Mouse (Mus musculus) urinary bladder, adult 18-20 months (tissue): ENCODE data around the gene Numb.

Experiments used
- DNase-seq, 2 experiments: peaks; one replicate each; pipeline ENCODE4 v3.0.0; 2022; ENCODE audit warnings: low spot score in 2 of 2, mixed read lengths in 2 of 2

Numb gene

DNA sequence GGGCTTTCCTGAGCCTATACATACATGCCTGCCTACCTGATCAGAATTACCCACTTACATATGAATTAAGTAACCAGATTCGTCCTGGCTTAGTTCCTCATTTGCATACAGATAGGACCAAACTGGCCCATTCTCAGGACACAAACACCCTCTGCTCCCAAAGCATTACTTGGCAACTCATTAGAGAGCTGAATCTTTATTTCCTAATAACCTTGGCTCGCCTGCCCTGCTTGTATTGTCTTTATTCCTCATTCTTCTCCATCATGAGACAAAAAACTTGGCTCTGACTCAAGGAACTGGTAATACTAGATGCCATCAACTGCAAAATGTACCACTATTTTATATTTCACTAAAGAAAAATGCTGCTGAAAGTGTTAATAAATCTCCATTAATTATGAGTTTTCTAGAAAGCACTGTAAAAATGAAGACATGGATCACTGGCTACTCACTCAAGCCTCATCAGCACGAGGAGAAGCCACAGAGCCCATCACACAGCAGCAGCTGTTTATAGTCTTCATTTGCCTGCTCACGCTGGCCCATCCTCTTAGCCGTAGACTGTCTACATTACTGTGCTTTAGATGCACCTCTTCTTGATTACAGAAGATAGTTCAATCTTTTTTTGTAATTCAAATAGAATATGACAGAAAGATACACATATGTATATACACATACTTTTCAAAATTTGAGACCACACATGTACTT, 69.1 kb downstream of the Numb start:
- DNase-seq = no peak

DNA sequence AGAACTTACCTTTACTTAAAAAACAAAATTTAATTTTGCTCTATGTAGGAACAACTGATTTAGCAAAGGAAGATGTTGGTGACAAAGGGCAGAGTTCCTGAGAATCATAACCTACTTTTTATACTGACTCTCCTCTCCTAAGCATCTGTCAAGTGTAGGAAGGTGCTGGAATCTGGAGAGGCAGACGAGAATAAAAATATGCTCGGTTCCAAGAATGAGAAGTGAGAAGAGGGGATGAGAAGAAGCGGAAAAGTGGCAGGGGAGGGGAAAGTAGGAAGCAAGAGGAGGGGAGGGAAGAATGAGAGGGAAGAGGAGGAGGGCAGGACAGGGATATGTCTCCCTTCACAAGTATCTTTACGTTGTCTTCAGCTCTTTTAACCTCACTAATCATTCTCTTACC, 71.4 kb downstream of the Numb start:
- DNase-seq = no peak

DNA sequence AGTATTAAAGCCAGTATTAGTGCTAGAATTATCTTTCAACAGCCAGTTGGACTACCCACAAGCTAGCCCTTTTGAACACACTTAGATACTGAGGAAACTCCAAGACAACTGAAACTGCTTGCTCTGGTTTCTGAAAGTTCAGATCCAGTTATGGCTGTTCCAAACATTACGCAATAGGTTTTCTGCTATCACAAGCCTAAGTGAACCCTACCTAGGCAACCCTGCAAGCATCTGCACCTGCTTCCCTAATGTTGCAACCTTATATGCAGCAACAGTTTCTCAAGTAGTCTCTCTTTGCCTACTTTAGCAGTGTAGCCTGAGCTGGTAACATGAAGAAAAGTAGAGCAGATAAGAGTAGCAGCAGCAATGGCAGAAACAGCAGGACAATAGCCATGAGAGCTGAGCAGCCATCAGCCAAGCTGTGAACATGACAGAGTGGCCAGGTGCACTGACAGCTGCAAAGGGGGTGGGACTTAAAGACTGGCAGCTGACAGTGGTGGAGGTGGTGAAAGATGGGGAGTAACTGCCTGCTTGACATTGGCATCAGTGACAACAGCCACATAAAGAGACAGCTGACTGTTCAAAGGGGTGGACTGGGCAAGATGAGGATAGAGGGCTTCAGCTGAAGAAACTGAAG, 73.0 kb downstream of the Numb start:
- DNase-seq = no peak

DNA sequence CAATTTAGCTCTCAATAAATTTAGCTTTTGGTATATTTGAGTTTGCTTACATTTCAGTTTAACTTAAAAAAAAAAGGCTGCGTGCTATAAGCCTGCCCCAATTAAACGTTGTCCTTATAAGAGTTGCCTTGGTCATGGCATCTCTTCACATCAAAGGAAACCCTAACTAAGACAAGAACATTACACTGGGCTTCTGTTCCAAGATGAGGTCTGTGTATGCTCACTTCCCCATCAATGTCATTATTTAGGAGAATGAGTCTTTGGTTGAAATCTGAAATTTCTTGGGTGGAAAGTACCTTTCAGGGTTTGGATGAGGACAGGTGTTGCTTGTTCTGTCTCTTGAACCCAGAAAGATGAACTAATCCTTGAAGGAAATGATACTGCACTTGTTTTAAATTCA, 73.9 kb downstream of the Numb start:
- no peak for DNase-seq

DNA sequence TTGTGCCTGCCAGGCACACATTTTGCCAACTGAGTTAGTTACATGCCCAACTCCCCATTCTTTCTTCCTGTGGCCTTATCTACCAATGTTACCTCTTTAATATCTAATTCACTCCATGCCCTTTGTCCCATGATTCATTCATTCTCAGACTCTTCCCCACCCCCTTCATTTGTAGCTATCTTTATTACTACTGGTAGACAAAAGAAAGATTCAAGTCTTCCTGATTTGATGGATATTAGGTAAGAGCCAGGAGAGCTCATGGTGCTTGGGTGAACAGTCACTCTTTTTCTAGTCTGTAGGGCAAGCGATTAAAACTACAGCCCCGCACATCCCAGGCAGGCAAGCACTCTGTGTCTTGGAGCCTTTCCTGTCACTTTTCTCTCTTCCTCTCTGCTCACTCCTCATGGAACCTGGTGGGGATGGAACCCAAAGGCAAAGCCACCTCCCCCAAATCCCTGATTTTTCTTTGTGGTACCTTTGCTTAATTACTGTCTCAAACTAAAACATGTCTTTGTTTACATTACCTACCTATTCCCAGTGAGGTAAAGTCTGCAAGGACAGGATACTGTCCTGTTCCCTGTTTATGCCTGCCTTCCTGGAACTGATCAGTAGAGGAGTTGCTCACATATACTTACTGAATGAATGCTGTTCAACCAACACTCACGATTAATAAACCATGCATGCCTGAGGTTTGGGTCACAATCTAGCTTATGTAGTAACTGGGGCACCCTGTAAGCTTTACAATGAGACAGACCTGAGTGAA, 78.9 kb downstream of the Numb start:
- DNase-seq = no peak

DNA sequence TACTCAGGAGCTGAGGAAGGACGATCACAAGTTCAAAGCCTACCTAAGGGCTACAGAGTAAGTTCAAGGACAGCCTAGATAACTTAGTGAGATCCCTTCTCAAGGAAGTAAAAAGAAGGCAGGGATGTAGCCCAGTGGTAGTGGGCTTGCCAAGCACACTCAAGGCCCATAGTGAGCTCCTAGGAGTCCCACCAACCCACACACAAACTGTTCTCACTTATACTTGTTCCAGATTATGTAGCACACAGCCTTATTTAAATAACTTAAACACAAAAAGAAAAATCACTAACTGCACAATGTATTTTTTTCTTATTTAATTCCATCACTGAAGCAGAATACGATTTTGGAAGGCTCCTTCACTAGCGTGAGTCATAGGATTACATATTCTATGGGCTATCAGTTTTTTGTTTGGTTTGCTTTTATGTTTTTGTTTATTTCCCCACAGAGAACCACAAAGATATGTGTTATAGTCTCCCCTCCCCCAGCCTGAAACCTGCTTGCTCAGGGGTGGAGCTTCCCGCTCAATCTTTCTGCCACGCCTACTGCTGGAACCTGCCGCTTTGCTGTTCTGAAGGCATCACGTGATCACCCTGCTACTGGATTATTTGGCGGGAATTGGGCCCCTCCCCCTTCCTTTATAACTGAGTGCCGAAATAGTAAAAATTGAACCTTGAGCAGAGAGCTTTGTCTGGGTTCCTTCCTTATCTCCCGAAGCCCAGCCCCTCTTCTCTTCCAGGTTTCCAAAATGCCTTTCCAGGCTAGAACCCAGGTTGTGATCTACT, 80.1 kb downstream of the Numb start:
- no peak for DNase-seq

DNA sequence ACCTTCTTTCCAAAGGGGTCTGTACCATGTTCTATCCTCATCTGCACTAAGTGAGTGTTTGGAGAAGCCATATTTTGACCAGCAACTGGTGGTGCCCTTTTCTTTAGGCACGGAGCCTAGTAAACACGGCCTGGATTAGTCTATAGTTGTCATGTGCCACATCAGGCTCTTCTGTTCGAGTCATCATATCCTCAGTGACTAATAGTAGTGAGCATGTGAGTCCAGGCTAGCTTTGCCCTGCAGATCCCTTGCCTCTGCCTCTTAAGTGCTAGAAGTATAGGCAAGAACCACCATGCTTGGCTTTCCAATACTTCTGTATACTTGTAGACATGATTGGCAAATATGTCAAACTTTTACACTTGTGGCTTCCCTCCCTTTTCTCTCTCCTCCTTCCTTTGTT, 87.8 kb downstream of the Numb start:
- DNase-seq = no peak

DNA sequence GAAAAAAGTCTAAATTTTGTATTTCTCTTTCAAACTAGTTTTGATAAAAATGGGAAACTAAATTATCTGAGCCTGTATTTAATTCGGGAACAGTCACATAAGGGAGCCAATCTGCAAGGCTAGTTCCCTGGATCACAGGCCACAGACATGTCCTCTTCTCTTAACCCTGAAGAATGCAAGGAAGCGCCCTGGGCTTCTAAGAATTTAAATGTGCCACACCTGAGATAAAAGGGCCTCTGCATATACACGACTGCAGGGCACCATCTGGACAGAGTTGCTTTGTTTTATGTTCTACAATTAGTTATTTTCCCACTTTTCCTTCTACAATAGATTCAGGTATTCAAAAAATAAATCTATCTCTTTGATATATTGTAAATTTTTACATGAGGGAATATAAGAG, 91.3 kb downstream of the Numb start:
- no peak for DNase-seq

DNA sequence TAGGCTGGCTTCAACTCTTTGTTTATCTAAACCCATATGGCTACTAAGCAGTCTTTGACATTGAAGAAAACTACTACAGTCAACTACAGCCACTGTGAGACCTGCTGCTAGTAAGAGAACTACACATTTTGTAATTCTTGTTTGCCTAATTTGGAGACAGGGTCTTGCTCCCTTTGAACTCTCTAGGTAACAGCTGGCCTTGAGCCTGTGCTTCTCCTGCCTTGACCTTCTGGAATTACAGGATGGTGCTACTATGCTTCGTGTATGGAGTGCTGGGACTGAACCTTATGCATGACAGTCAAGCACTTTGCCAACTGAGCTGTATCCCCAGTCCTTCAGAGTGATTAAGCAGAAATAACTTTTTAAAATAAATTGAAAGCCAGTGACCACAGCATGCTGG, 105.1 kb downstream of the Numb start:
- no peak for DNase-seq

DNA sequence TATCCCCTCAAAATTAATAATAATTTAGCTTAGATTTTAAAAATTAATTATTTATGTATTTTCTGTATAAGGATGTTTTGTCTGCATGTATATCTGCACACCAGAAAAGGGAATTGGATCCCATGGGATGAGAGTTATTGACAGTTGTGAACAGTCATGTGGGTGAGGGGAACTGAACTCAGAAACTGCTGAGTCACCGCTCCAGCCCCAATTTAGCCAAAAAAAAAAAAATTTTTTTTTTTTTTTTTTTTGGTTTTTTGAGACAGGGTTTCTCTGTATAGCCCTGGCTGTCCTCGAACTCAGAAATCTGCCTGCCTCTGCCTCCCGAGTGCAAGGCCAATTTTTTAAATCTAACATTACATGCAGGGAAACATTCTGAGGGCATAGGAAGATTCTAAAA, 109.8 kb downstream of the Numb start:
- DNase-seq = no peak

DNA sequence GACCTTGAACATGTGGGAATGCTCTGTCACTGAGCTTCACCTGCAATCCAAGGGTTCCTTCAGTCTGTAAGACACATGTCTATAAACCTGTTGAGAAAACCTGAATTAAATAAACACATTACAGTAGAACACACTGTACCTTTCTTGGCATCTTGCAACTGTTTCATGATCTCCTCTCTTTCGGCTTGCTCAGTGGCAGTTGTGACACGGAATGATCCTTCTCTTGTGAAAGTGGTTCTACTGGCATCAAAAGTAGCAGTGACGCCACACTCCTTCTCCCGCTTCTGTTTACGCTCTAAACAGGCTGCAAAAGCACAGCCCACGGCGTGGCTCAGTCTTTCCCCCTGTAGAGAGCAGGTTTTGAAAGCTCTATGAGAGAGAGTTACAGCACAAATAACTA, 118.1 kb downstream of the Numb start:
- no peak for DNase-seq

DNA sequence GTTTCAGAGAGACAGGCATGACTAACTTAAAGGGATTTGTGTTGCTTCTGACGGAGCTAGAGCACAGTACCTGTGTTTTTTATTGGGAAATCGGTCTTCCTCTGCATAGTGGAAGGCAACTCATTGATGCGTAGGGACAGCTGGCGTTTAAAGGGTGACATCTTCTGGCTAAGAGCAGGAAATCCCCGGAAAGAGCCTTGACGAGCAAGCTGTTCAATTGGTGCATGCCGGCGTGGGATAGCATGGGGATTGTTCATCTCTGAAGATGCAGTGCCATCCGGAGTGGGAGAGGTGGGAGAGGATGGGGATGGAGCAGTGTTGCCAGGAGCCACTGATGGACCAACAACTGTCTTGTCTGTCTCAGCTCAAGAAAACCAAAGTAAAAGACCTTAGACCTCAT, 120.8 kb downstream of the Numb start:
- no peak for DNase-seq

DNA sequence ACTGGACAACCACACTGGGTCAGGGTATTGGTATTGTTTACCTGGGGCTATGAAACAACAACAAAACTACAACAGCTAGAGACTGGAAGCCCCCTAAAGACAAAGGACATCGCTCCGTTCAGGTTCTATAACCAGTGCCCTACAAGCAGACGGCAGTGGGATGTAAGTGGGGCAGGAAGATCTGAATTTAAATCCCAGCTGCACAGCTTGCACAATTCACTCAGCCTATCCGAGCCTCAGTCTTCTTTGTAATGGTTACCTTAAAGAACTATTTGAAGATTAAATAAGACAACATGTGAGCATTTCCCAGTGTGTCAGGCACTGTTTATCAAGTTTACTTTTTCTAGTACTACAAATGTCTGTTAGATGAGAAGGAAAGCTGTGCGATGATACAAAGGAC, 123.4 kb downstream of the Numb start:
- no peak for DNase-seq

DNA sequence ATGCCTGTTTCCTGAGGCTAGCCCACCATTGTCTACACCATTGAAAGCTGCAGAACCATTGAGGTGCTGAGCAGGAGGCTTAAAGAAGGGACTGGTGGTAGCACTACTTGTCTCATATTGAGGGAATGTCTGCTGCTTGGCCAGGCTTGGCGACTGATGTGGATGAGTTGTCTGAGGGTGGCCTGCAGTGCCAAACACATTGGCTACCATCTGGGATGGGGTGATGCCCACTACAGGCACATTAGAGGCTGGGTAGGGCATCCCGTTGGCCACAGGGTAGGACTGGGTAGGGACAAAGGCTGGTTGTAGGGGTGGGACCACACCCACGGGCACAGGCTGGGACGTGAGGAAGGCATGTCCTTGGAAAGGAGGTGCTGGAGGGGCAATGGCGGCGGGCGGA, 126.1 kb downstream of the Numb start:
- DNase-seq = no peak

DNA sequence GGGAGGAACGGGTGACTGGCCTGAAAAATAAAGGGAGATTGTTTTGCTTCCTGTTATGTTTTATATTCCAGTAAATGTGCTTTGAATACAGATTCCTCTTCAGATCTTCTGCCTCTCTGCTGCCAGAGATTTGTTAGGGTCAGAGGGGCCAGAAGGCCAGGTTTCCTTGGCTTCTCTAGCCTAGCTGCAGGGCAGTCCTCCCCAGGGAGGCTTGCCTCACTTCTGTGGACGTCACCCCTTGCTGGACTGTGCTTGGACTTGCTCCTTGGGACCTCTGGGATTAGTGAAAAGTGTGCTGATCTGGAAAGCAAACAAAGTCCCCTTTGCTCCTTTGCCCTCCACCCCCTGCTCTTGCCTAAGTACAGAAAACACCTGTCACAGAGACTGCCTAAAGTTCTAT, 126.7 kb downstream of the Numb start:
- no peak for DNase-seq

DNA sequence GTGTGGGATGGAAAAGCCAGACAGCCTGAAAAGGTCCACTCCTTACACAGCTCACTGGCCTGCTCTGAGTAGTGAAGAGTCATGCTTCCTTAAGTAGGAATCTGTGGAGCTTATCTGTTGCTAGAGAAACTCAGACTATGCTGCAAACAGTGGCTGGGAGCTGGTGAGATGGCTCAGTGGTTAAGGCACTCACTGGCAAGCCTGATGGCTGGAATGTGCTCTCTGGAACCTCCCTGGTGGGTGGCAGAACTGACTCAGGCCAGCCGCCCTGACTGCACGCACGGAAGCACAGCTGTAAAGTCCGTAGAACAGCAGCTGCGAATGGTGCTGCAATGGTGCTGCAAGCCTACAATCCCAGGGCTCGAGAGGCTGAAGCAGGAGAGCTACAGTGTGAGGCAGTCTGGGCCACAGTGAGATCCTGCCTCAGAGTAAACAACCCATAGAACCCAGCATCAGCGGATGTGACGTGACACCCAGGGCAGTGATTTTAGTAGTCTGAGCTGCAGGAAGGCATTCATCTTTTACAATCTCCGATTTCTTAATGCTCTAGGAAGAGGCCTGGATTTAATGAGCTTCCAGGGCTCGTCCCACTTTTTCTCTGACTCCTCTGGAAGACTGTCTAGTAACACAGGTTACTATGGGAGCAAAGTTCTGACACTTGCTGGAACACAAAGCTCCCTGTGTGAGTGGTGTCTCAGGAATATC, 128.9 kb downstream of the Numb start:
- no peak for DNase-seq

DNA sequence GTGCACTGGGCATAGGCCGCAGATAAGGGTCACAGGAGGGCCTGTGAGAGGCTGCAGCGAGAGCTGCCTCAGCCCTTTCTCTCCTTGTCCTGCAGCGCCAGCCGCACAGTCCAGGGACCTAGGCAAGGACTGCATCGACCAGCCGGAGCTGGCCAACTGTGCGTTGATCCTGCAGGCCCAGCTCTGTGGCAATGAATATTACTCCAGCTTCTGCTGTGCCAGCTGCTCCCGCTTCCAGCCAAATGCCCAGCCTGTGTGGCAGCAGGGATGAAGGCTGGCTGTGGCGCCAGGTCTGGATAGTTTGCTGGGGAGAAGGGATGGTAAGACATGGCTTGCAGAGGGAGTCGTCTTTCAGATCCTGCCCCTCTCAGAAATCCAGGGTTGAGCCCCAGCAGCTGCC, 130.0 kb downstream of the Numb start:
- DNase-seq = no peak

DNA sequence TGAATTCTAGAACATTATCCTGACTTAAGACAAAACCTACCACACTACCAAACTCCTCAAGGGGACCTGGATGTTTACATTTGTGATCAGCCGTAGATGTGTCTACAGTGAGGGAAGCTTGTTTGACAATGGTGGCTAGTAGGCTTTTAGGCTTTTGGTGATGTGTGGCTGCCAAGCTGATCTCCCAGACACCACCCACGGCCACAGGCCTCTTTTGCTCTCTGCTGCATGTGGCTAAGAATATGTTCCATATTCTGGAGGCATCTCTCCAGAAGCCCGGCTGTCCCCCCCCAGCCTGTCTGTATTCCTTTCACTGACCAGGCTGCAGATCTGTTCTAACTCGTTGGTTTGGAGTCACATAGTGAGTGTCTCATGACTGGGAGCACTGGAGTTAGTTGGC, 131.0 kb downstream of the Numb start:
- no peak for DNase-seq

DNA sequence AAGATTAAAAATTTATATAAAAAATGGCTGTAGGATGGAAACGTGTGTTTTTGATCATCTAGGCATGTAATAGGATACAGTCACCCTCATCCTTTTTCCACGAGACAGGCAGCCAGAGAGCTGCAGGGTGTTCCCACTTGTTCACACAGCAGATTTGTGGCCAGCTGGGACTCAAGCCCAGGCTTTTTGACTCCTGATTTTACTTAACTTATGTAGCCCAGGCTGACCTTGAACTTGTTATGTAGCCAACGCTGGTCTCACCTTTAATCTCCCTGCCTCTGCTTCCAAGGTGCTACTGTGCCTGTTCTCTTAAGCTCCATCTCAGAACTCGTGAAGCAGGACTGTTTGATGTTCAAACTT, 132.0 kb downstream of the Numb start:
- no peak for DNase-seq

DNA sequence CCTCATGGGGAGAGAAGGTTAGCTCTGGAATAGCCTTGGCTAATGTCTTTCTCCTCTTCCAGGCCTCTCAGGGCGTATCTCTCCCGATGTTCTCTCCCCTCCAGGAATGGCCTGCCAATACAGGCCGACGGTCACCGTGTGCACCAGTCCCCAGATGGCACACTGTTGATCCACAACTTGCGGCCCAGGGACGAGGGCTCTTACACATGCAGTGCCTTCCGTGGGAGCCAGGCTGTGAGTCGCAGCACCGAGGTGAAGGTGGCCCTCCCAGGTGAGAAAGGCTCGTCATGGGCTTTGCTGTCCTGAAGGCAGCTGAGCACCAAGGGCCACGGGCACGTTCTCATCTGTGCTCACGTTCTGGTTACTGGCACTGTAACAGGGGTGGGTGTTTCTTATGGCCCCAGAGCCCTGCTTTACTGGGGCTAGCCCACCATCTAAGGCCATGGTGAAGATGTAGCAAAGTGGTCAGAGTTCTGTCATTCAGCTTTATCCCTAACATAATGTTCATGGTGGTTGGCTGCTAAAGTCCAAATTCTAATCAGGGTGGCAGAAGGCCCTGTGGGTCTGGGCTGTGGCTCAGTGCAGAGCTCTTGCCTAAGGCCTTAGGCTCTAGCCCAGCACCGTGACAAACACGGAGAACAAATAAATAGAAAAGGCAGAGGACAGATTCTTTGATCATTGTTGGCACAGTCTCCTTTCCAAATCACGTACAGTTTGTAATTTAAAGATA, 132.5 kb downstream of the Numb start:
- DNase-seq = no peak

DNA sequence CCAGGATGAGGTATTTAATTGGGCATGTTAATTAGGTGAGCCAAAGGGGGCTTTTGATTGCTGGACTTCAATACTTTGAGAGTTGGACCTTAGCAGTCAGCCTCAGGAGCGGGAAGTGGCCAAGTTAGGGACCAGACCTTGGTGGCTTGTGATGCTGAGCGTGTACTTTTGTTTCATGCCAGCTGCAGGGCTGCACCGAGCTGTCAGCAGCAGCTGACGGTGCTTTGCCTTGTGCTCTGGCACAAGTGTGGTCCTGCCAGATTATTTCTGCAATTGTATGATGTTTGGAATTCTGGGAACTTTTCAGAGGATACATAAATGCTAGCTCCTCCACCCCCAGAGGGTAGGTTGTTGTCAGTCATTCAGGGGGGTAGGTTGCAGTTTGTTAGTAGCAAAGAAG, 136.4 kb downstream of the Numb start:
- no peak for DNase-seq
